Mouse (Mus musculus) testis, adult 10 weeks (tissue): ENCODE measurements around the gene Phf11d. TPM values are rescaled to one million over a fixed set of nuclear protein-coding genes. Genes with fewer than 3 reads are reported as not detected.

ENCODE experiments used
- polyA plus RNA-seq: library from polyadenylated mRNA; stranded (reverse); fragments of 350-450 nt; fragmentation: Illumina TruSeq; extraction: RNeasy Lipid Tissue Mini Kit (QIAGEN cat#74804); gene quantifications from one replicate; pipeline ENCODE4 v1.2.3, GENCODE M21; 2014; ENCODE audit warnings: low read depth, low replicate concordance

Phf11d gene
- polyA plus RNA-seq = 3.7 TPM

DNA sequence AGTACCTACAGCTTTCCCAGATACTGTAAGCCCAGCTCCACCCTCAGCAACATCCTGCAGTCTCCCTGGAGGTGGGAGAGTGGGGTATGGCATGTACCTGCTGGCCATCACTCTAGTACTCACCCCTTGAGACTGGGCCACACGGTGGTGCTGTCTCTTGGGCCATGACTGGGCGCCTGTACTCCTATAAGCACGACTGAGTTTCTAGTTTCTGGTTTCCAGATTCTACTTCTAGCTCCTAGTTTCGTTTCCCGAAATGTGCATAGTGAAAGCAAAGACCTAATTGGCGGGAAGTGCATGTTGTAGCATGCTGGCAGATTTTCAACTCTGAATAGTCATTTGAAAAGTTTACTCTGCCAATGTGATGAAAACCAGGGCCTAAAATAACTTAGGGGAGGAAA is at the start of gene Phf11d:
Phf11d (minus strand) TSS at position 227 of the 401 bp plus-strand sequence.

DNA sequence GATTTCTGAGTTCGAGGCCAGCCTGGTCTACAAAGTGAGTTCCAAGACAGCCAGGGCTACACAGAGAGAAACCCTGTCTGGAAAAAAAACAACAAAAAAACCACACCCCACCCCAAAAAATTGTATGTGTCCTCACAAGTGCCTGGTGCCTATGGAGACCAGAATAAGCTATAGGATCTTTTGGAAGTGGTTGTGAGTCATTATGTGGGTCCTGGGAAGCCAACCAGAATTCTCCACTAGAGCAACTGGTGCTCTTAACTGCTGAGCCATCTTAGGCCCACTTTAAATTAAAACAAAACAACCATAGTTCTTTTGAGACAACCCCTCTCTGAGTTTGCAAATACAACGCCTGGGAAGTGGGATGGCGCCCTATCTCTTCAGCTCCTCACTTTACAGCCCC is 30.0 kb upstream of the Phf11d start, which contains the start of gene Phf11c:
Phf11c (minus strand) TSS at position 101 of the 400 bp plus-strand sequence.

DNA sequence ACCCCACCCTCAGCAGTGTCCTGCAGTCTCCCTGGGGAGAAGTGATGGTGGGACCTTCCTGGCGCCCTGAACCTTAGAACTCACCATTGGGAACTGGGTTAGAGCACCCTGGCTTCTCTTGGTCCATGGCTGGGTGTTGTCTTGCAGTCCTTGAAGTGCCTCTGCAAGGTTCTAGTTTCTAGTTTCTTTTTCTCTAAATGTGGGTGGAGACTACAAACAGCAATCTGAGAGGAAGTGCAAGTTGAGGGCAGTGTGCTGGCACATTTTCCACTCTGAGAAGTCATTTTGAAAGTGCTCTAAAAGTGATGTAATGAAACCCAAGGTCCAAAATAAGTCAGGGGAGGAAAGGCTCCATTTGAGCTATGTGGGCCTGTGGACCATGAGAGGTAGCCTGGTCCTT is 24.1 kb downstream of the Phf11d start, which contains the start of gene Phf11b:
Phf11b (minus strand) TSS at position 163 of the 400 bp plus-strand sequence.

Other genes starting within 250 kb of the Phf11d start
- 1,303 TPM for gene 1700129C05Rik, start 222.6 kb downstream of the Phf11d start, polyA plus RNA-seq
- 663 TPM for gene Gm5142, start 186.7 kb downstream of the Phf11d start, polyA plus RNA-seq
- gene Rcbtb1, start 164.3 kb downstream of the Phf11d start, polyA plus RNA-seq = 12.7 TPM
- not detected for gene Gm6904, start 105.3 kb downstream of the Phf11d start, polyA plus RNA-seq
- not detected for gene Phf11a, start 67.9 kb downstream of the Phf11d start, polyA plus RNA-seq
- gene Phf11b, start 24.1 kb downstream of the Phf11d start, polyA plus RNA-seq = 0.48 TPM
- 5.5 TPM for gene Phf11c, start 29.9 kb upstream of the Phf11d start, polyA plus RNA-seq
- gene Setdb2, start 75.4 kb upstream of the Phf11d start, polyA plus RNA-seq = 34.7 TPM
- 184 TPM for gene Cab39l, start 75.5 kb upstream of the Phf11d start, polyA plus RNA-seq
- 36.3 TPM for gene Cdadc1, start 232.5 kb upstream of the Phf11d start, polyA plus RNA-seq